Mouse (Mus musculus) intestine, embryonic 15.5 days (tissue): ENCODE results near the gene Gm15517. TPM values are rescaled to one million over a fixed set of nuclear protein-coding genes. Genes with fewer than 3 reads are reported as not detected.
"Not testable (repeated sequence)": the region's sequence is repeated elsewhere in the genome, so short reads cannot be mapped to it uniquely, and the experiment has no call there.

Experiments
- ATAC-seq: fragments of 200-750 bp; cut with Nextera tagmentation; 2 replicates; pipeline ENCODE4 v1.8.0; 2017; ENCODE audit warnings: moderate TSS enrichment, moderate library complexity
- H3K27ac ChIP-seq: fragments of 300-500 bp; sonication (generic); 2 replicates; pipeline ENCODE4 v1.5.1; 2015; ENCODE audit warnings: mild to moderate bottlenecking, inconsistent platforms
- H3K27me3 ChIP-seq: fragments of 300-500 bp; sonication (generic); replicated peaks from 2 replicates; pipeline ENCODE4 v1.6.1; 2015; ENCODE audit warnings: inconsistent platforms
- H3K36me3 ChIP-seq: fragments of 300-500 bp; sonication (generic); 2 replicates; pipeline ENCODE4 v1.6.1; 2015; ENCODE audit warnings: inconsistent platforms
- H3K4me1 ChIP-seq: fragments of 300-500 bp; sonication (generic); replicated peaks from 2 replicates; pipeline ENCODE4 v1.6.1; 2015; ENCODE audit warnings: inconsistent platforms
- H3K4me2 ChIP-seq: fragments of 300-500 bp; sonication (generic); replicated peaks from 2 replicates; pipeline ENCODE4 v1.6.1; 2015; ENCODE audit warnings: mild to moderate bottlenecking, inconsistent platforms
- H3K4me3 ChIP-seq: fragments of 300-500 bp; sonication (generic); replicated peaks from 2 replicates; pipeline ENCODE4 v1.5.1; 2015; ENCODE audit warnings: inconsistent platforms
- H3K9ac ChIP-seq: fragments of 300-500 bp; sonication (generic); 2 replicates; pipeline ENCODE4 v1.6.1; 2015; ENCODE audit warnings: inconsistent platforms
- H3K9me3 ChIP-seq: fragments of 300-500 bp; sonication (generic); 2 replicates; pipeline ENCODE4 v1.6.1; 2016; ENCODE audit warnings: inconsistent platforms
- WGBS: fragments of 180-500 bp; shearing (Covaris S2); methylation state at CpG from one replicate; pipeline ENCODE4 v1.1.7; 2015; 5-methylcytosine and 5-hydroxymethylcytosine counted together
- polyA plus RNA-seq: library from polyadenylated mRNA; unstranded; fragments of >200 nt; fragmentation: Nextera tagmentation; extraction: Ambion mirVana; gene quantifications from 2 replicates; pipeline ENCODE4 v1.2.1, GENCODE M21; 2015

The Gm15517 gene
- polyA plus RNA-seq, 1 experiment from 2014 or later: not detected

- no peak for ATAC-seq
- Histone ChIP-seq H3K9me3 (no peaks in the 10 kb centered on the region), H3K27ac (no peak overlapping the region), H3K27me3 (0 out of 2 replicates have a peak, but pooled peaks cover 6% of the 10 kb centered on the region), H3K9ac (no peak overlapping the region), H3K36me3 (no peaks in the 10 kb centered on the region), H3K4me3 (no peak overlapping the region), H3K4me2 (no peak overlapping the region), H3K4me1 (no peaks in the 10 kb centered on the region)
- WGBS: 69% methylated on average over 7 of the region's 7 CpGs
Measured at GRCm38 (mm10) chr7:44273446-44273845, 12.2 kb downstream of the Gm15517 start.

- no peaks in the 10 kb centered on the region for H3K36me3 ChIP-seq
- no peaks in the 10 kb centered on the region for H3K4me1 ChIP-seq
- 29% methylated on average over 11 of the region's 11 CpGs for WGBS
- H3K27ac ChIP-seq: no peak overlapping the region
- 0 out of 2 replicates have a peak, but pooled peaks cover 6% of the 10 kb centered on the region for H3K27me3 ChIP-seq
- H3K9ac ChIP-seq: no peak overlapping the region
- H3K9me3 ChIP-seq: no peaks in the 10 kb centered on the region
- no peak for ATAC-seq
- no peak overlapping the region for H3K4me2 ChIP-seq
- H3K4me3 ChIP-seq: no peak overlapping the region
Measured at GRCm38 (mm10) chr7:44274096-44274495, 12.8 kb downstream of the Gm15517 start.

GRCm38 (mm10) chr7:44275546-44275945, 14.3 kb downstream of the Gm15517 start:
- Histone ChIP-seq H3K4me1 (no peaks in the 10 kb centered on the region), H3K36me3 (no peaks in the 10 kb centered on the region), H3K9ac (no peak overlapping the region), H3K27ac (no peak overlapping the region), H3K4me2 (no peak overlapping the region), H3K9me3 (no peaks in the 10 kb centered on the region), H3K27me3 (0 out of 2 replicates have a peak, but pooled peaks cover 6% of the 10 kb centered on the region), H3K4me3 (no peak overlapping the region)
- WGBS: 77% methylated on average over 3 of the region's 3 CpGs
- ATAC-seq: no peak

- H3K9me3 ChIP-seq: no peaks in the 10 kb centered on the region
- no peak overlapping the region for H3K4me3 ChIP-seq
- WGBS: 73% methylated on average over 10 of the region's 10 CpGs
- no peaks in the 10 kb centered on the region for H3K36me3 ChIP-seq
- 0 out of 2 replicates have a peak, but pooled peaks cover 6% of the 10 kb centered on the region for H3K27me3 ChIP-seq
- H3K4me1 ChIP-seq: no peaks in the 10 kb centered on the region
- no peak overlapping the region for H3K27ac ChIP-seq
- ATAC-seq: no peak
- no peak overlapping the region for H3K9ac ChIP-seq
- H3K4me2 ChIP-seq: no peak overlapping the region
Measured at GRCm38 (mm10) chr7:44276461-44277249, 15.4 kb downstream of the Gm15517 start.

GRCm38 (mm10) chr7:44277250-44277622, 16.0 kb downstream of the Gm15517 start:
- H3K36me3 ChIP-seq: no peaks in the 10 kb centered on the region
- H3K9me3 ChIP-seq: no peaks in the 10 kb centered on the region
- H3K4me2 ChIP-seq: no peak overlapping the region
- H3K27me3 ChIP-seq: 0 out of 2 replicates have a peak, but pooled peaks cover 6% of the 10 kb centered on the region
- H3K9ac ChIP-seq: no peak overlapping the region
- ATAC-seq: no peak
- WGBS: 44% methylated on average over 2 of the region's 2 CpGs
- H3K4me3 ChIP-seq: no peak overlapping the region
- H3K4me1 ChIP-seq: no peaks in the 10 kb centered on the region
- H3K27ac ChIP-seq: no peak overlapping the region

GRCm38 (mm10) chr7:44280959-44281358, 19.7 kb downstream of the Gm15517 start:
- Histone ChIP-seq H3K9ac (no peak overlapping the region), H3K4me3 (no peak overlapping the region), H3K27ac (no peak overlapping the region), H3K4me1 (no peaks in the 10 kb centered on the region), H3K9me3 (no peaks in the 10 kb centered on the region), H3K36me3 (no peaks in the 10 kb centered on the region), H3K4me2 (no peak overlapping the region), H3K27me3 (no peaks in the 10 kb centered on the region)
- no peak for ATAC-seq
- 63% methylated on average over 1 of the region's 1 CpGs for WGBS

- Histone ChIP-seq H3K27ac (no peak overlapping the region), H3K9ac (no peak overlapping the region), H3K36me3 (no peaks in the 10 kb centered on the region), H3K9me3 (no peaks in the 10 kb centered on the region), H3K27me3 (no peaks in the 10 kb centered on the region), H3K4me2 (no peak overlapping the region), H3K4me1 (no peaks in the 10 kb centered on the region), H3K4me3 (no peak overlapping the region)
- no peak for ATAC-seq
- WGBS: 78% methylated on average over 7 of the region's 7 CpGs
Measured at GRCm38 (mm10) chr7:44281586-44281985, 20.3 kb downstream of the Gm15517 start.

GRCm38 (mm10) chr7:44287760-44288159, 26.5 kb downstream of the Gm15517 start:
- 53% methylated on average over 7 of the region's 7 CpGs for WGBS
- no peak overlapping the region for H3K27ac ChIP-seq

GRCm38 (mm10) chr7:44290986-44291385, 29.7 kb downstream of the Gm15517 start:
- H3K36me3 ChIP-seq: no peaks in the 10 kb centered on the region
- H3K4me2 ChIP-seq: no peak overlapping the region
- no peak overlapping the region for H3K4me3 ChIP-seq
- WGBS: 75% methylated on average over 4 of the region's 4 CpGs
- H3K9ac ChIP-seq: no peak overlapping the region
- H3K4me1 ChIP-seq: no peaks in the 10 kb centered on the region
- no peak overlapping the region for H3K27ac ChIP-seq
- no peaks in the 10 kb centered on the region for H3K27me3 ChIP-seq
- H3K9me3 ChIP-seq: no peaks in the 10 kb centered on the region
- no peak for ATAC-seq

More at GRCm38 (mm10) chr7:44287760-44288159, 26.5 kb downstream of the Gm15517 start:
- Histone ChIP-seq H3K9me3 (no peaks in the 10 kb centered on the region), H3K4me1 (no peaks in the 10 kb centered on the region), H3K4me2 (no peak overlapping the region), H3K27me3 (no peaks in the 10 kb centered on the region), H3K9ac (no peak overlapping the region), H3K4me3 (no peak overlapping the region), H3K36me3 (no peaks in the 10 kb centered on the region)
- no peak for ATAC-seq

GRCm38 (mm10) chr7:44291418-44291817, 30.2 kb downstream of the Gm15517 start:
- Histone ChIP-seq H3K4me2 (no peak overlapping the region), H3K27me3 (no peaks in the 10 kb centered on the region), H3K4me3 (no peak overlapping the region), H3K4me1 (no peaks in the 10 kb centered on the region), H3K9ac (no peak overlapping the region), H3K27ac (no peak overlapping the region), H3K9me3 (no peaks in the 10 kb centered on the region), H3K36me3 (no peaks in the 10 kb centered on the region)
- WGBS: 53% methylated on average over 4 of the region's 4 CpGs
- ATAC-seq: no peak

- not testable (repeated sequence) for H3K4me2 ChIP-seq, H3K27ac ChIP-seq, H3K9me3 ChIP-seq, H3K36me3 ChIP-seq, ATAC-seq, H3K4me1 ChIP-seq, H3K9ac ChIP-seq, H3K27me3 ChIP-seq, H3K4me3 ChIP-seq
- 84% methylated on average over 2 of the region's 2 CpGs for WGBS
Measured at GRCm38 (mm10) chr7:44297501-44297900, 36.3 kb downstream of the Gm15517 start.

- ATAC-seq: no peak
- Histone ChIP-seq H3K4me2 (peak overlapping the region; percentile 79), H3K9me3 (no peaks in the 10 kb centered on the region), H3K9ac (peak overlapping the region; percentile 87), H3K27ac (peak overlapping the region; percentile 95; the same call in 1 of the 2 replicates), H3K27me3 (peaks cover 3% of the 10 kb centered on the region; the same call in 1 of the 2 replicates), H3K4me1 (peaks cover 16% of the 10 kb centered on the region; the same call in 1 of the 2 replicates), H3K4me3 (peak overlapping the region; percentile 68), H3K36me3 (no peaks in the 10 kb centered on the region)
- 84% methylated on average over 14 of the region's 14 CpGs for WGBS
Measured at GRCm38 (mm10) chr7:44303346-44304340, 42.4 kb downstream of the Gm15517 start.
